Mouse (Mus musculus) gastrocnemius, postnatal 25 days (tissue): ENCODE data around the gene Trim61. TPM values are rescaled to one million over a fixed set of nuclear protein-coding genes. Genes with fewer than 3 reads are reported as not detected.

ENCODE experiments used
- DNase-seq: peaks from one replicate; pipeline ENCODE4 v3.0.0; 2022
- total RNA-seq, 2 experiments: library from RNA; stranded (reverse); gene quantifications; 1 replicate in 1 of 2; 2 replicates in 1 of 2; pipeline ENCODE4 v1.2.3; 2021

Gene Trim61
- total RNA-seq, 2 experiments from 2014 or later = not detected

- no peak for DNase-seq
Observed at GRCm38 (mm10) chr8:64987731-64988130, 30.6 kb downstream of the Trim61 start, which contains the start of gene Trim75. Gene Trim75 (minus strand): TSS chr8:64987831.

- DNase-seq = no peak
Observed at GRCm38 (mm10) chr8:64983150-64983897, 35.0 kb downstream of the Trim61 start.

Other genes with a start within 250 kb of the Trim61 start
- 1 to 10 TPM; 5.3 to 6.6 TPM for gene Klhl2, start 168.5 kb downstream of the Trim61 start, total RNA-seq
- gene Tmem192, start 71.3 kb downstream of the Trim61 start, total RNA-seq = 10 to 100 TPM; 13.4 to 14.4 TPM
- gene Trim75, start 30.7 kb downstream of the Trim61 start, total RNA-seq = not detected
- not detected for gene Trim60, start 61 bp upstream of the Trim61 start, total RNA-seq
- gene Apela, start 18.8 kb upstream of the Trim61 start, total RNA-seq = not detected
- gene Gm10663, start 56.5 kb upstream of the Trim61 start, total RNA-seq = not detected
- gene BC030870, start 111.0 kb upstream of the Trim61 start, total RNA-seq = not detected